Mouse (Mus musculus) intestine, embryonic 16.5 days (tissue): ENCODE data around the gene Slc7a11. TPM values are rescaled to one million over a fixed set of nuclear protein-coding genes. Genes with fewer than 3 reads are reported as not detected.

Experiments used
- ATAC-seq: fragments of 200-750 bp; cut with Nextera tagmentation; 2 replicates; pipeline ENCODE4 v1.8.0; 2017; ENCODE audit warnings: moderate TSS enrichment, moderate library complexity
- H3K27ac ChIP-seq: fragments of 300-500 bp; sonication (generic); 2 replicates; pipeline ENCODE4 v1.5.1; 2014; ENCODE audit warnings: mild to moderate bottlenecking, low read length
- H3K27me3 ChIP-seq: fragments of 300-500 bp; sonication (generic); replicated peaks from 2 replicates; pipeline ENCODE4 v1.6.1; 2014; ENCODE audit warnings: low read length, control low read depth, mixed read lengths; ENCODE audit not compliant: control insufficient read depth, insufficient read depth
- H3K36me3 ChIP-seq: fragments of 300-500 bp; sonication (generic); 2 replicates; pipeline ENCODE4 v1.6.1; 2014; ENCODE audit warnings: low read length, control low read depth; ENCODE audit not compliant: control insufficient read depth, insufficient read depth
- H3K4me1 ChIP-seq: fragments of 300-500 bp; sonication (generic); 2 replicates; pipeline ENCODE4 v1.6.1; 2014; ENCODE audit warnings: low read length, control low read depth, mixed read lengths; ENCODE audit not compliant: control insufficient read depth, insufficient read depth
- H3K4me2 ChIP-seq: fragments of 300-500 bp; sonication (generic); 2 replicates; pipeline ENCODE4 v1.6.1; 2014; ENCODE audit warnings: low read depth, low read length, control low read depth
- H3K4me3 ChIP-seq: fragments of 300-500 bp; sonication (generic); 2 replicates; pipeline ENCODE4 v1.5.1; 2014; ENCODE audit warnings: mild to moderate bottlenecking, low read length
- H3K9ac ChIP-seq: fragments of 300-500 bp; sonication (generic); 2 replicates; pipeline ENCODE4 v1.6.1; 2014; ENCODE audit warnings: low read depth, low read length
- H3K9me3 ChIP-seq: fragments of 300-500 bp; sonication (generic); 2 replicates; pipeline ENCODE4 v1.6.1; 2016; ENCODE audit warnings: low read length, control low read depth; ENCODE audit not compliant: control insufficient read depth
- WGBS: fragments of 180-500 bp; shearing (Covaris S2); extraction: QIAGEN DNeasy Blood & Tissue Kit; methylation state at CpG from one replicate; pipeline ENCODE4 v1.1.7; 2014; 5-methylcytosine and 5-hydroxymethylcytosine counted together
- polyA plus RNA-seq: library from polyadenylated mRNA; unstranded; fragments of >200 nt; fragmentation: Nextera tagmentation; extraction: Ambion mirVana; gene quantifications from 2 replicates; pipeline ENCODE4 v1.2.1, GENCODE M21; 2015

Gene Slc7a11
- polyA plus RNA-seq, 1 experiment from 2014 or later = 0.18 TPM

DNA sequence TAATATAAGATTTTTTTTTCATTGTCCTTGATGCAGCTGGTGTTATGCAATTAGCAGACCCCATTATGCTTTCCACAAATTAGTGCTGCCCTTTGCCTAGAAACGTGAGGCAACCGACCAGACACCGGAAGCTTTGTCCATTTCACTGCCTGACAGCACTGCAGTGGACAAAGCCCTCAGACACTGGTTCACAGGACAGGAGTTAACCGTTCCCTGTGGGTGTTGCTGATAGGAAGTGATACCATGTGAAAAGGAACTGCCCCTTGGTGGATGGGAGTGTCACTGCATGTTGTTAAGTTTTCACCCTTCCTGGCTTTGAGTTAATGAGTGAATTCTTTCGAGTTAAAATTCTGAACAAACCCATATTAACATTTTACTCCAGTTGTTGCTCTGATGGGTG is 60.7 kb downstream of the Slc7a11 start:
- WGBS = 45% methylated on average over 5 of the region's 5 CpGs
- H3K36me3 ChIP-seq = no peaks in the 10 kb centered on the region
- H3K4me3 ChIP-seq = no peak overlapping the region
- H3K4me1 ChIP-seq = no peaks in the 10 kb centered on the region
- no peak overlapping the region for H3K27ac ChIP-seq
- H3K9ac ChIP-seq = no peak overlapping the region
- H3K9me3 ChIP-seq = no peaks in the 10 kb centered on the region
- no peaks in the 10 kb centered on the region for H3K27me3 ChIP-seq
- H3K4me2 ChIP-seq = no peak overlapping the region
- ATAC-seq = peak; percentile 60

DNA sequence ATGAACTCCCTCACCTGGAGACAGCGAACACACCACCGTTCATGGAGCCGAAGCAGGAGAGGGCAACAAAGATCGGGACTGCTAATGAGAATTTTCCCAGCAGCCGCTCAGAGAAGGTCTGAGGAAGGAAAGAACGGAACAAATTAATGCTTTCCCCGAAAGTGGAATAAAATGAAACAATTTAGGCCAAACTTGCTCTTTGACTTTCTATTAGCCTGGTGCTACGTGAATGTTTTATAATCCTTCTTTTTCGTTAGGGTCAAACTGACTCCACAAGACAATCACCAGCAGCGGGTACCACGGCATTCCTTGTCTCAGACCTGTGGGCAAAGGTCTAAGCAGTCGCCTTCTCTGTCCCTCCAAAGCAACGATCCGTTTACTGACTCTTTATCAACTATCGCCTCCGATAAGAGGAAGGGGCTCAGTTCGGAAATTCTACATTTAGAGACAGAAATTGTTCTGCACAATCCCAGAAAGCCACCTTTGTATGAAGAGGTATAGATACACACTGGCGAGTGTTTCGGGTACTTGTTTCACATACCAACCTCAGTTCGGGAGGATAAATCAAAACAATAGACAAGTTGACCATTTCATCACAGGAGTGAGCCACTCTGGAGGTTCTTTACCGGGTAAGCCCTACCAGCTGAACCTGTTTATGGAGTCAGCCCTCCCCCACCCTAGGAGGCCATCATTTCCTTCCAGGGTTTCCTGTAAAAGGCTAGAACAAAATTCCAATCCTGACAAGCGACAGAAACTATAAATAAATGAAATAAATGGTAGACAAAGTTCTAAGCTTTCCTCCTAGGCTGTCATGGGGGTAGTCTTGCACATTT is 61.3 kb downstream of the Slc7a11 start:
- peak; percentile 73 for ATAC-seq
- no peaks in the 10 kb centered on the region for H3K4me1 ChIP-seq
- peak overlapping the region; percentile 47 for H3K9ac ChIP-seq
- H3K4me3 ChIP-seq = peak overlapping the region; percentile 46
- H3K36me3 ChIP-seq = no peaks in the 10 kb centered on the region
- H3K27me3 ChIP-seq = no peaks in the 10 kb centered on the region
- WGBS = 27% methylated on average over 22 of the region's 22 CpGs
- peak overlapping the region; percentile 56 for H3K4me2 ChIP-seq
- H3K9me3 ChIP-seq = no peaks in the 10 kb centered on the region
- H3K27ac ChIP-seq = no peak overlapping the region

DNA sequence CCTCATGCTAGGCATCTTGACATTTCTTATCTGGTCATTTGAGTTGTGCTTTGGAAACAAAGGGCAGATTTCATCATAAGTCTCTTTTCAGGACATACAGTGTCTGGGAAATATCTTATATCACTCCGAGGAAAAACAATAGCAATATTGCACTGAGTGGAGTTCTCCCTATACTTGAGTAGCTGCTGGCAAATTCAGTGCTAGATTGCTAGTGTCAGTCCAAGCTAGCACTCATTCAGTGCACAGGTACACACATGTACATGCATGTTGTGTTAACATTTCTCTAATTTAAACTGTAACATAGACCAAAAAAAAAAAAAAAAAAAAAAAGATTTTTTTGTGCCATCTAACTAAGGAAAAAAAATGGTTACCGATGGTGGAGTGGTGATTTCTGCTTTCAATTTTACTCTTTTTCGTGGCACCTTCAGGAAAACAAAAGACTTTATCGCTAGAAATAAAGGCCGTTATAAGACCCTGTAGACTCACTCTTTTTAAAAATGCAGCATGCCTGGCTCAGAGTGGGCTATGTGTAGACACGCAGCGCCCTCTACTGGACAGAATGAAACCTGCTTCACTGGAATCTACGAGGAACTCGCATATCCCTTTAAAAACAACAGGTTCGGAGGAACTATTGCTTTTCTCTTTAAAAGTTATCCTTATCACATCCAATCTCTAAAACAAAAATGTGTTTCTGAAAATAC is 62.1 kb downstream of the Slc7a11 start:
- Histone ChIP-seq H3K9me3 (no peaks in the 10 kb centered on the region), H3K27ac (no peak overlapping the region), H3K27me3 (no peaks in the 10 kb centered on the region), H3K4me3 (peak overlapping the region; percentile 46), H3K4me1 (no peaks in the 10 kb centered on the region), H3K4me2 (peak overlapping the region; percentile 56), H3K9ac (peak overlapping the region; percentile 47), H3K36me3 (no peaks in the 10 kb centered on the region)
- ATAC-seq = peak; percentile 89
- WGBS = 19% methylated on average over 10 of the region's 10 CpGs

DNA sequence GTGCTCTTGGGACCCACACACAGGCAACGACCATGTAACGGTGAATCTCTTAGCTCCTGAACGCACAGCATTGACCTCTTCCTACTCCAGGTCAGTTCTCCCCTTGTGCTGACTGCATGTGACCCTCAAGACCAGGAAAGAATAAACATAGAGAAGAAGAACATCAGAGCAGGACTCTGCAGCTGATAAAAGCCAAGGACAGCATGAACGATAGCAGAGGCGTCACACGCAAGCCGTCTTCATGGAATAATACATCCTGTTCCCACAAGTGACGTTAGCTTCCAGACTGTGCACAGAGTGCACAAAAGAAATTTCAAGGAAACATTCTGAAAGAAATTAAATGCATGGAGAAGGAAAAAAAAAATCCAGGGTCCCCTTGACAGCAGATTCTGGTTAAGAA is 63.5 kb downstream of the Slc7a11 start:
- H3K4me1 ChIP-seq = no peaks in the 10 kb centered on the region
- H3K27ac ChIP-seq = no peak overlapping the region
- H3K9me3 ChIP-seq = no peaks in the 10 kb centered on the region
- no peak overlapping the region for H3K9ac ChIP-seq
- no peak overlapping the region for H3K4me2 ChIP-seq
- WGBS = 72% methylated on average over 8 of the region's 8 CpGs
- no peaks in the 10 kb centered on the region for H3K27me3 ChIP-seq
- no peak overlapping the region for H3K4me3 ChIP-seq
- H3K36me3 ChIP-seq = no peaks in the 10 kb centered on the region
- ATAC-seq = no peak

DNA sequence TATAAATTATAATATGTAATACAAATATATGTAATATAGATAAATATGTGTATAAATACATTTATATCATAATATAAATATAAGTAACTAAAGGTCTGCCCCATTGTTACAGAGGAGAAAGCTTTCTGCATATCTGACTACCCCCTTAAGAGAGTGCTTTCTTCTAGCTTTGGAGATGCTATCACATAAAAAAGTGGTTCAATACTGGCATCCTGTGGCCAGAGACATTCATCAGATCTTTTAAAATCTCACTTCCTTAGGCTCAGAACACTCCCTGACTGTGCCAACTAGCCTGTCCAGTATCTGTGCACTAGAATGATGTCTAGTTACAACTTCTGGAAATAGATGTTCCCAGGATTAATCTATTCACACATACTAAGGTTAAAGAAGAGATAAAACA is 67.9 kb downstream of the Slc7a11 start:
- ATAC-seq = no peak
- no peak overlapping the region for H3K9ac ChIP-seq
- no peak overlapping the region for H3K4me2 ChIP-seq
- H3K27me3 ChIP-seq = no peaks in the 10 kb centered on the region
- no peaks in the 10 kb centered on the region for H3K36me3 ChIP-seq
- H3K4me1 ChIP-seq = no peaks in the 10 kb centered on the region
- H3K9me3 ChIP-seq = no peaks in the 10 kb centered on the region
- H3K4me3 ChIP-seq = no peak overlapping the region
- H3K27ac ChIP-seq = no peak overlapping the region

DNA sequence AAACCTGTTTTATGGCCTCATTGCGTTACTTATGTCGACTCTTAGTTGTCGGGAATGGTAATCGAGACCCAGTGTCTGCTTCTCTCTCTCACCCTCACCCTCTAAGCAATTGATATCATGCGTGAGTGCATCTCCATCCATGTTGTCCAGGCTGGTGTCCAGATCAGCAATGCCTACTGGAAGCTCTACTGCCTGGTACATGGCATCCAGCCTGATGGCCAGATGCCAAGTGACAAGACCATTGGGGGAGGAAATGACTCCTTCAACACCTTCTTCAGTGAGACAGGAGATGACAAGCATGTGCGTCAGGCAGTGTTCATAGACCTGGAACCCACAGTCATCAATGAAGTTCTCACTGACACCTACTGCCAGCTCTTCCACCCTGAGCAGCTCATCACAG is 73.6 kb downstream of the Slc7a11 start:
- WGBS = 88% methylated on average over 6 of the region's 6 CpGs
- ATAC-seq = no peak

DNA sequence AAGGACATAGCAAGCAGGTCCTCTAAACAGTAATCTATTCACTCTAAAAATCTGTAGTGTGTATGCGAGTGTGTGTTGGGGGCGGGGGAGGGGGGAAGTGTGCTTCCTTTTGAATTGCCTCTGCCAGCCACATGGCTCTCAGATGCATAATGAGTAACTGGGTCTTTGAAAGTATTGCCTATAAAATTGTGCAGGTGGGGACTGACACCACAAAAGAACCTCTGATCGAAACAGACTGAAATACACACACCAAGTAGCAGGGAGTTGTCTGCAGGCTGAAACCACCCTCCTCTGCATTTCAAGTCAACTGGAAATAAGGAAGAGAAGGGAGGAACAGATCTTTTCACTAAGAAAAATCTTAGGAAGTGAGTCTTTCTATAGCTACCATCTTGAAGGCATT is 76.2 kb downstream of the Slc7a11 start:
- no peak overlapping the region for H3K27ac ChIP-seq
- no peak for ATAC-seq
- no peaks in the 10 kb centered on the region for H3K4me1 ChIP-seq
- 58% methylated on average over 3 of the region's 3 CpGs for WGBS
- no peaks in the 10 kb centered on the region for H3K9me3 ChIP-seq
- no peaks in the 10 kb centered on the region for H3K27me3 ChIP-seq
- no peak overlapping the region for H3K9ac ChIP-seq
- no peaks in the 10 kb centered on the region for H3K36me3 ChIP-seq
- no peak overlapping the region for H3K4me3 ChIP-seq
- no peak overlapping the region for H3K4me2 ChIP-seq

More for the DNA sequence above, 73.6 kb downstream of the Slc7a11 start:
- no peak overlapping the region for H3K27ac ChIP-seq
- H3K9ac ChIP-seq = no peak overlapping the region
- no peaks in the 10 kb centered on the region for H3K4me1 ChIP-seq
- H3K36me3 ChIP-seq = no peaks in the 10 kb centered on the region
- H3K4me3 ChIP-seq = no peak overlapping the region
- H3K9me3 ChIP-seq = no peaks in the 10 kb centered on the region
- no peak overlapping the region for H3K4me2 ChIP-seq
- no peaks in the 10 kb centered on the region for H3K27me3 ChIP-seq

DNA sequence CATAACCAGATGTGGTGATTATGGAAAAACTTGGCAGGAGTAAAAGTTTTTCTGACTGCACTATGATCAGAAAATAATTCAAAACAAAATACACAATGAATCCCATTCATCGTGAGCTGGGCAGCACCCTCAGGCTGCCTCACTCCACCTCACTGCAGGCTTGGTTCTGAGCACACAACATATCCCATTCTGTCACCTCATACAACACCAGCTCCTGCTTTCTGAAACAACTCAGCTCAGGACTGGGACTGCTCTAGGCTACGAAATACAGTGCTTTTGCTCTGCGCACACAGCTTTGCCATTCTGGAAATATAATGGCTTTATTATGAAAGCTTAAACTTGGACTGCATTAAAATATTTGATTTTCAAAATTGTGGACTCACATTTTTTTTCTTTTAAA is 79.8 kb downstream of the Slc7a11 start:
- H3K4me1 ChIP-seq = no peaks in the 10 kb centered on the region
- no peaks in the 10 kb centered on the region for H3K27me3 ChIP-seq
- H3K27ac ChIP-seq = no peak overlapping the region
- H3K4me2 ChIP-seq = no peak overlapping the region
- H3K9ac ChIP-seq = no peak overlapping the region
- no peaks in the 10 kb centered on the region for H3K9me3 ChIP-seq
- 81% methylated on average over 3 of the region's 3 CpGs for WGBS
- no peak overlapping the region for H3K4me3 ChIP-seq
- no peaks in the 10 kb centered on the region for H3K36me3 ChIP-seq
- ATAC-seq = no peak

DNA sequence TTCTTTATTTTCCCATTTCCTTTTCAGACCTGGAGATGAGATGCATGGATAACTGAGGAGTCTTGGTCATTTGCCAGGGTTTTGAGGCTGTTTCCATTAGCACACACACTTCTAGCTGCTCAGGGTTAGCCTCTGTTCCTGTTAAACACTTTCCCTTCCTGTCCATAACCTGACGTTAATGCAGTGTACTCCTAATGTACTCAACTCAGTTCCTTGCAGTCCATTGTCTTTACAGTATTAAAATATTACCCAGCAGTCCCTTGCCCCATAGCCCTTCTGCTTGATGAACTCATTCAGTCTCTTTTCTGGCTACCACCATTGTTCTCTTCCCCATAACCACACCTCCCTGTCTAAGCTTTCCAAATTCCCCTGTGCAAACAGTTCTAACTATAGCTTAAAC is 96.3 kb downstream of the Slc7a11 start:
- no peak overlapping the region for H3K27ac ChIP-seq
- 0 out of 2 replicates have a peak, but pooled peaks have one; percentile 18 for ATAC-seq
- WGBS = 42% methylated on average over 1 of the region's 1 CpGs

More for the DNA sequence above, 96.3 kb downstream of the Slc7a11 start:
- Histone ChIP-seq H3K4me2 (no peak overlapping the region), H3K4me1 (no peaks in the 10 kb centered on the region), H3K27me3 (no peaks in the 10 kb centered on the region), H3K9me3 (no peaks in the 10 kb centered on the region), H3K9ac (no peak overlapping the region), H3K36me3 (no peaks in the 10 kb centered on the region), H3K4me3 (no peak overlapping the region)
